Mouse (Mus musculus) intestine, postnatal 0 days (tissue): ENCODE results near the gene Loxl1. TPM values are rescaled to one million over a fixed set of nuclear protein-coding genes. Genes with fewer than 3 reads are reported as not detected.
"Not testable (repeated sequence)": the region's sequence is repeated elsewhere in the genome, so short reads cannot be mapped to it uniquely, and the experiment has no call there.

Experiments used
- ATAC-seq: fragments of 200-750 bp; cut with Nextera tagmentation; 2 replicates; pipeline ENCODE4 v1.8.0; 2017; ENCODE audit warnings: mild to moderate bottlenecking, moderate TSS enrichment, moderate library complexity
- H3K27ac ChIP-seq: fragments of 300-500 bp; sonication (generic); 2 replicates; pipeline ENCODE4 v1.5.1; 2014; ENCODE audit warnings: mild to moderate bottlenecking, low read depth, low read length, moderate library complexity
- H3K27me3 ChIP-seq: fragments of 300-500 bp; sonication (generic); replicated peaks from 2 replicates; pipeline ENCODE4 v1.6.1; 2014; ENCODE audit warnings: low read length, mixed read lengths; ENCODE audit not compliant: control insufficient read depth, insufficient read depth
- H3K36me3 ChIP-seq: fragments of 300-500 bp; sonication (generic); 2 replicates; pipeline ENCODE4 v1.6.1; 2014; ENCODE audit warnings: mild to moderate bottlenecking, moderate library complexity; ENCODE audit not compliant: control insufficient read depth, insufficient read depth
- H3K4me1 ChIP-seq: fragments of 300-500 bp; sonication (generic); replicated peaks from 2 replicates; pipeline ENCODE4 v1.6.1; 2014; ENCODE audit warnings: antibody characterized with exemption, low read length, mixed read lengths; ENCODE audit not compliant: control insufficient read depth, insufficient read depth
- H3K4me2 ChIP-seq: fragments of 300-500 bp; sonication (generic); replicated peaks from 2 replicates; pipeline ENCODE4 v1.6.1; 2014; ENCODE audit warnings: low read depth, mild to moderate bottlenecking, moderate library complexity
- H3K4me3 ChIP-seq: fragments of 300-500 bp; sonication (generic); 2 replicates; pipeline ENCODE4 v1.5.1; 2014; ENCODE audit warnings: low read depth, low read length
- H3K9ac ChIP-seq: fragments of 300-500 bp; sonication (generic); 2 replicates; pipeline ENCODE4 v1.6.1; 2014; ENCODE audit warnings: mild to moderate bottlenecking, low read depth, low read length
- H3K9me3 ChIP-seq: fragments of 300-500 bp; sonication (generic); 2 replicates; pipeline ENCODE4 v1.6.1; 2016; ENCODE audit warnings: mixed run types; ENCODE audit not compliant: control insufficient read depth
- CTCF ChIP-seq: sonication (generic); IDR thresholded peaks from 2 replicates; pipeline ENCODE4 v1.5.1; 2016; ENCODE audit warnings: low read depth, mild to moderate bottlenecking, control low read depth, antibody characterized with exemption, moderate library complexity
- WGBS: fragments of 180-500 bp; shearing (Covaris S2); extraction: QIAGEN DNeasy Blood & Tissue Kit; methylation state at CpG from one replicate; pipeline ENCODE4 v1.1.7; 2014; 5-methylcytosine and 5-hydroxymethylcytosine counted together
- polyA plus RNA-seq: library from polyadenylated mRNA; unstranded; fragments of >200 nt; fragmentation: Nextera tagmentation; extraction: Ambion mirVana; gene quantifications from 2 replicates; pipeline ENCODE4 v1.2.1, GENCODE M21; 2015

Loxl1 gene
- polyA plus RNA-seq, 1 experiment from 2014 or later: 21.6 TPM

GRCm38 (mm10) chr9:58253033-58253804 lies 59.8 kb downstream of the Loxl1 start, which contains the start of gene Stoml1:
TSS of gene Stoml1 (plus strand) at chr9:58253164.
- Histone ChIP-seq H3K36me3 (peaks cover 12% of the 10 kb centered on the region; the same call in 1 of the 2 replicates), H3K4me2 (peak within 1 kb of the TSS; percentile 90), H3K27me3 (no peaks in the 10 kb centered on the region), H3K27ac (peak within 1 kb of the TSS; percentile 70; the same call in 1 of the 2 replicates), H3K4me3 (peak within 1 kb of the TSS; percentile 70), H3K9me3 (no peaks in the 10 kb centered on the region), H3K4me1 (0 out of 2 replicates have a peak, but pooled peaks cover 3% of the 10 kb centered on the region), H3K9ac (peak within 1 kb of the TSS; percentile 58)
- TF ChIP-seq CTCF: peak; percentile 99
- peak; percentile 95 for ATAC-seq
- 1% methylated on average over 31 of the region's 31 CpGs for WGBS

GRCm38 (mm10) chr9:58250730-58251129 lies 62.3 kb downstream of the Loxl1 start:
- H3K9ac ChIP-seq, H3K27ac ChIP-seq, H3K36me3 ChIP-seq, H3K4me2 ChIP-seq, H3K4me3 ChIP-seq, H3K9me3 ChIP-seq, ATAC-seq, H3K27me3 ChIP-seq, H3K4me1 ChIP-seq: not testable (repeated sequence)
- WGBS: 90% methylated on average over 1 of the region's 1 CpGs

DNA sequence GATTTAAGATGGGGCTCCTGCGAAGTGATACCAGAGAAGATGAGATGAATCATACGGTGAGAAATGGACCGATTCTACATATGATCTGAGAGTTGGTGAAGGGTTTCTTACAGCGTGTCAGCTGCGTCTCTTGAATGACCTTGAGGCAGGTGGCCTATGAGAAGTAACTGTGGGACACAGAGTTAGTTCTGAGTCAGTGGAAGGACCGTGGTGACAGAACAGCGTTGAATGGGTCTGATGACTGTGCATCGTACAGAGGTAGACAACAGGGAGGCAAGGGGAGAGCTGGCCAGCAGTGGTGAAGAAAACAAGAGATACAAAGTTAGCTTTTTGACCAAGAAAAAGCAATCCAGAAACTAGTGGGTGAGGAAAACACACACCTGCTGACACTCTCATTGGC lies 62.7 kb downstream of the Loxl1 start:
- no peak for ATAC-seq
- H3K27me3 ChIP-seq: no peaks in the 10 kb centered on the region
- no peak overlapping the region for H3K4me3 ChIP-seq
- H3K4me1 ChIP-seq: 0 out of 2 replicates have a peak, but pooled peaks cover 3% of the 10 kb centered on the region
- 64% methylated on average over 8 of the region's 8 CpGs for WGBS
- H3K4me2 ChIP-seq: peak overlapping the region; percentile 84; the same call in 1 of the 2 replicates
- H3K27ac ChIP-seq: no peak overlapping the region
- TF ChIP-seq CTCF: no peak
- no peak overlapping the region; the same call in 1 of the 2 replicates for H3K9ac ChIP-seq
- no peaks in the 10 kb centered on the region for H3K36me3 ChIP-seq
- no peaks in the 10 kb centered on the region for H3K9me3 ChIP-seq

- Histone ChIP-seq H3K9me3 (no peaks in the 10 kb centered on the region), H3K4me2 (peak within 1 kb of the TSS; percentile 84), H3K36me3 (no peaks in the 10 kb centered on the region), H3K27me3 (no peaks in the 10 kb centered on the region), H3K4me1 (0 out of 2 replicates have a peak, but pooled peaks cover 3% of the 10 kb centered on the region), H3K9ac (peak within 1 kb of the TSS; percentile 59), H3K4me3 (peak within 1 kb of the TSS; percentile 57), H3K27ac (peak within 1 kb of the TSS; percentile 87)
- peak; percentile 64 for TF ChIP-seq CTCF
- ATAC-seq: peak; percentile 67
- WGBS: under 1% methylated on average over 16 of the region's 16 CpGs
Observed at GRCm38 (mm10) chr9:58249592-58250192, 63.3 kb downstream of the Loxl1 start, which contains the start of gene Pml. TSS of gene Pml (minus strand) at chr9:58249786.

GRCm38 (mm10) chr9:58248746-58249413 lies 64.1 kb downstream of the Loxl1 start:
- H3K9me3 ChIP-seq: no peaks in the 10 kb centered on the region
- no peak for ATAC-seq
- WGBS: 26% methylated on average over 7 of the region's 7 CpGs

More at GRCm38 (mm10) chr9:58248746-58249413, 64.1 kb downstream of the Loxl1 start:
- H3K4me3 ChIP-seq: peak overlapping the region; percentile 57
- no peaks in the 10 kb centered on the region for H3K36me3 ChIP-seq
- 0 out of 2 replicates have a peak, but pooled peaks cover 3% of the 10 kb centered on the region for H3K4me1 ChIP-seq
- no peaks in the 10 kb centered on the region for H3K27me3 ChIP-seq
- H3K9ac ChIP-seq: peak overlapping the region; percentile 59
- H3K4me2 ChIP-seq: peak overlapping the region; percentile 84
- TF ChIP-seq CTCF: no peak
- peak overlapping the region; percentile 87 for H3K27ac ChIP-seq
